Mouse (Mus musculus) stomach, postnatal 0 days (tissue): ENCODE data around the gene Ssc4d.

Experiments
- CTCF ChIP-seq: IDR thresholded peaks from 2 replicates; pipeline ENCODE4 v1.5.1; 2016; ENCODE audit warnings: antibody characterized with exemption, low read depth, mild to moderate bottlenecking, moderate library complexity
- EP300 ChIP-seq: optimal IDR thresholded peaks from 2 replicates; pipeline ENCODE3; 2016; ENCODE audit warnings: antibody characterized with exemption

DNA sequence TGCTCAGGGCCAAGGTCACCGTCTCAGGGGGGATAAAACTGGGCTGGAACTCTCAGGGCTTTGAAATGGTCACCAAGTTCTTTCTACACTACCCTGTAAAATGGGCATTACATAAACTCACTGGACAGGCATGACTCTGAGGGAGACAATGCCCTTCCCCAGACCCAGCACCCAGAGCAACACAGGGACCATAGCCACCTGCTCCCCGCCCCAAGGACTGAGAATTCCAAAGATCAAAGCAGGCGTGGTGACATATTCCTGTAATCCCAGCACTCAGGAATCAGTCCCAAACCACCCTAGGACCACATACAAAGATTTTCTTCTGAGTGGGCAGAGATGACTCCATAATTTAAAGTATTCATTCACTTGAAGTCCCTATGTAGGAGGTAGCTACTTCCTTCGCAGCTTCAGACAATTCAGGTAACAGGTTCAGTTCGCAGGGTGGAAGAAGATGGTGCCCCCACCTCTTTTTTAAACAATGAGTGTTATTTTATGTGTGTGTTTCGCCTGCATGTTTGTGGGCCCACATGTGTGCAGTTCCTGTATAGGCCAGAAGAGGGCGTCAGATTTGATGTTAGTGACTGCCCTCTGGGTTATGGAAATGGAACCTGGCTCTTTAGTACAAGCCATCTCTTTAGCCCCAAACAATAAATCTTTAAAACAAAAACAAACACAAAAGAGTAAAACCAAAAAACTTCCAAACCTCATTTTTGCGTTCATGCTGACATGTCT, 56.8 kb downstream of the Ssc4d start:
- TF ChIP-seq CTCF (peak; percentile 54), EP300 (no peak)
